Mouse (Mus musculus): ENCODE results near the gene B3glct.

DNA sequence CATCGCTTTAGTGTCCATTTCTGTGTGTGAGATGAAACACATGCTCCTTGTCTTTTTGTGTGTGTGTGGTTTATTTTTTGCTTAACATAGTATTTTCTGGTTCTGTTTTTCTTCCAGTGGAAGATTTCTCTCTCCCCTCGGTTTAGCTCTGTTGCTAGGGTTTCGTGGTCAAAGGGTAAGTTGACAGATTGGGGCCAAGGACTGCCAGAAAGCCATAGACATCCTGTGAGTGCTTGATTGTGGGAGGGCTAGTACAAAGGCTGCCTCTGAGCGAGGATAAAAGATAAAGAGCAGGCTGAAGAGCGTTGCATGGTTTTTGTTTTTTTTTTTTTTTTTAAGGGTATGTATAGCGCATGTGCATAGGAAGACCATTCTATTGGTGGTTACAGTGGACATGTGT, 133.8 kb downstream of the B3glct start:
- TF ChIP-seq EP300 (IDR thresholded peaks at IDR 0.05; ENCODE audit: low read depth) (no peak), CTCF (IDR thresholded peaks at IDR 0.05; ENCODE audit: low read depth) (no peak)
